Mouse (Mus musculus) midbrain, embryonic 14.5 days (tissue): ENCODE measurements at regions not wholly inside any gene's neighbourhood (a gene's known extent, or its start where the extent isn't known, plus 50 kb on each side); places are given as distances from the start of the nearest gene placed in this dataset.
A peak's percentile ranks its signal among the peaks of the same experiment; 100 is the strongest.

Experiments used
- ATAC-seq: fragments of 200-750 bp; cut with Nextera tagmentation; 2 replicates; pipeline ENCODE4 v1.8.0; 2017; ENCODE audit warnings: moderate number of reproducible peaks, moderate library complexity; ENCODE audit not compliant: low FRiP score, low TSS enrichment
- DNase-seq: peaks from one replicate; pipeline ENCODE4 v3.0.0-alpha.2; 2015
- H3K27ac ChIP-seq: fragments of 300-500 bp; sonication (generic); replicated peaks from 2 replicates; pipeline ENCODE4 v1.5.1; 2014; ENCODE audit warnings: mild to moderate bottlenecking, low read depth, low read length, moderate library complexity
- H3K27me3 ChIP-seq: fragments of 300-500 bp; sonication (generic); 2 replicates; pipeline ENCODE4 v1.6.1; 2014; ENCODE audit warnings: low read length, control low read depth, mixed read lengths; ENCODE audit not compliant: control insufficient read depth, insufficient read depth
- H3K36me3 ChIP-seq: fragments of 300-500 bp; sonication (generic); 2 replicates; pipeline ENCODE4 v1.6.1; 2014; ENCODE audit warnings: low read length, control low read depth; ENCODE audit not compliant: control insufficient read depth, insufficient read depth
- H3K4me1 ChIP-seq: fragments of 300-500 bp; sonication (generic); 2 replicates; pipeline ENCODE4 v1.6.1; 2014; ENCODE audit warnings: mild to moderate bottlenecking, antibody characterized with exemption, low read length, control low read depth; ENCODE audit not compliant: control insufficient read depth, insufficient read depth
- H3K4me2 ChIP-seq: fragments of 300-500 bp; sonication (generic); 2 replicates; pipeline ENCODE4 v1.6.1; 2014; ENCODE audit warnings: mild to moderate bottlenecking, low read length, moderate library complexity
- H3K4me3 ChIP-seq: fragments of 300-500 bp; sonication (generic); replicated peaks from 2 replicates; pipeline ENCODE4 v1.5.1; 2014; ENCODE audit warnings: low read depth, low read length
- H3K9ac ChIP-seq: fragments of 300-500 bp; sonication (generic); replicated peaks from 2 replicates; pipeline ENCODE4 v1.6.1; 2014; ENCODE audit warnings: mild to moderate bottlenecking, low read length, moderate library complexity
- H3K9me3 ChIP-seq: fragments of 300-500 bp; sonication (generic); 2 replicates; pipeline ENCODE4 v1.6.1; 2016; ENCODE audit warnings: low read length, control low read depth, mixed read lengths; ENCODE audit not compliant: control insufficient read depth
- WGBS: fragments of 180-500 bp; shearing (Covaris S2); extraction: QIAGEN DNeasy Blood & Tissue Kit; methylation state at CpG from one replicate; pipeline ENCODE4 v1.1.7; 2014; 5-methylcytosine and 5-hydroxymethylcytosine counted together

- ATAC-seq (no peak), DNase-seq (no peak)
- WGBS, result 46% methylated on average over 8 of the region's 8 CpGs
- H3K9me3 ChIP-seq, result no peaks in the 10 kb centered on the region
- H3K27me3 ChIP-seq, result no peaks in the 10 kb centered on the region
- H3K4me2 ChIP-seq, result no peak overlapping the region
- peaks cover 12% of the 10 kb centered on the region for H3K4me1 ChIP-seq
- no peak overlapping the region for H3K4me3 ChIP-seq
- no peak overlapping the region for H3K27ac ChIP-seq
- H3K36me3 ChIP-seq, result no peaks in the 10 kb centered on the region
- H3K9ac ChIP-seq, result no peak overlapping the region
These were observed 175.9 kb downstream of the Bcl2l11 start for GRCm38 (mm10) chr2:128301709-128302108.

DNA sequence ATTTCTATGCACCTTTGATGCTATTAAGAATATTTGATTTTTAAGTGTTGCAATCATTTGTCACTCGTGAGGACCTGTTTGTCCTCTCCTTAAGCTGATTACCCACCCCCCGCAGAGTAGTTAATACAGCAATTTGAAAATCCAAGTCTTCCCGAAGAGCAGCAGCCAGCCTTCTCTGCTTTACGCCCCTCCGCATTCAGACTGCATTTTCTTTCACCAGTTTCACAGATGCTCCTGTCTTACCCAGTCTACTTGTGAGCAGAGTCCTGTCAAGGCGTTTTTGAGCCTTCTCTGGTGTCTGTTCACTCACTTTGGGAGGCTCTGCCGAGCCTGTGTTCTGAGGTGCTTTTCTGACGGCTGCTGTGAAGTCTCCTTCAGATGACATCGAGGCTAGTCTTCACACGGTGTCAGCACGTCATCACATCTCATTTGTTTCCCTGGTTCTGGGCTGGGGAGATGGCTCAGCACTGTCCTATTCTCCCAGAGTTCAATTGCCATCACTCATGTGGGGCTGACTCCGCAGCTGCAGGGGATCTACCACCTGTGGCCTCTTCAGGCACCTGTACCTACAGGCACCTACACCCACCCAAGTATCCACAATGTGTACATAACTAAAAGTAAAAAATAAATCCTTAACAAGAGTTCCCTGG lies 178.3 kb downstream of the Bcl2l11 start:
- H3K4me2 ChIP-seq, result peak overlapping the region; percentile 33
- DNase-seq (peak; percentile 71), ATAC-seq (no peak)
- WGBS, result 4% methylated on average over 12 of the region's 12 CpGs
- H3K4me3 ChIP-seq, result no peak overlapping the region
- no peaks in the 10 kb centered on the region for H3K27me3 ChIP-seq
- no peak overlapping the region for H3K9ac ChIP-seq
- no peaks in the 10 kb centered on the region for H3K36me3 ChIP-seq
- no peaks in the 10 kb centered on the region for H3K9me3 ChIP-seq
- H3K4me1 ChIP-seq, result peaks cover 12% of the 10 kb centered on the region
- H3K27ac ChIP-seq, result peak overlapping the region; percentile 41

GRCm38 (mm10) chr2:128306693-128307092 lies 180.9 kb downstream of the Bcl2l11 start:
- Histone ChIP-seq H3K27me3 (no peaks in the 10 kb centered on the region), H3K36me3 (no peaks in the 10 kb centered on the region), H3K27ac (no peak overlapping the region), H3K4me2 (no peak overlapping the region), H3K4me3 (no peak overlapping the region), H3K4me1 (peaks cover 12% of the 10 kb centered on the region), H3K9ac (no peak overlapping the region), H3K9me3 (no peaks in the 10 kb centered on the region)
- ATAC-seq (no peak), DNase-seq (no peak)
- WGBS, result 79% methylated on average over 6 of the region's 6 CpGs

DNA sequence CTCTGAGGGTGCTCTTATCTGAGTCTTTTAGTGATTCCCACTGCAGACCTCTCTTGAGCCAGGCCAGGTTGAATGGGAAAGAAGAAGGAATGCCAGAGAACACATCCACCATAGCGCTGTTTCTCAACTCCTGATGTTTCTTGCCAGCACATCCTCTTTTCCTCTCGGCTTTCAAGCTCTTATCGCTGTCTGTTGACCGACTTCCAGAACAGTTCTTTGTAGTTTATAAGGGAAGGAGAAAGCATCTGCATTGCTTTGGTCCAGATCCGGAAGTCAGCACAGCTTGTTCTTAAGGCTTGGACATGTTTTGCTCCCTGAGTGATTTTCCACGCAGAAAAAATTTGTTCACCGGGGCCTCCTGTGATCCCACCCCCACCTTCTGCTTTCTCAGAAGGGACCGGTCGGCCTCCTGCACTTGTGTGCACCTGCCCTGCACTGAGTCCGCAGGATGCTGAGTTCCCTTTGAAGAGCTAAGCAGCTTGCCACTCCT lies 183.7 kb downstream of the Bcl2l11 start:
- H3K9me3 ChIP-seq, result no peaks in the 10 kb centered on the region
- H3K4me2 ChIP-seq, result no peak overlapping the region
- no peak overlapping the region for H3K4me3 ChIP-seq
- 31% methylated on average over 10 of the region's 10 CpGs for WGBS
- DNase-seq (no peak), ATAC-seq (no peak)
- no peaks in the 10 kb centered on the region for H3K36me3 ChIP-seq
- H3K4me1 ChIP-seq, result peaks cover 9% of the 10 kb centered on the region; the same call in 1 of the 2 replicates
- no peak overlapping the region for H3K27ac ChIP-seq
- no peak overlapping the region for H3K9ac ChIP-seq
- no peaks in the 10 kb centered on the region for H3K27me3 ChIP-seq

- DNase-seq, result peak; percentile 20
These were observed 184.2 kb downstream of the Bcl2l11 start for GRCm38 (mm10) chr2:128310081-128310480.

DNA sequence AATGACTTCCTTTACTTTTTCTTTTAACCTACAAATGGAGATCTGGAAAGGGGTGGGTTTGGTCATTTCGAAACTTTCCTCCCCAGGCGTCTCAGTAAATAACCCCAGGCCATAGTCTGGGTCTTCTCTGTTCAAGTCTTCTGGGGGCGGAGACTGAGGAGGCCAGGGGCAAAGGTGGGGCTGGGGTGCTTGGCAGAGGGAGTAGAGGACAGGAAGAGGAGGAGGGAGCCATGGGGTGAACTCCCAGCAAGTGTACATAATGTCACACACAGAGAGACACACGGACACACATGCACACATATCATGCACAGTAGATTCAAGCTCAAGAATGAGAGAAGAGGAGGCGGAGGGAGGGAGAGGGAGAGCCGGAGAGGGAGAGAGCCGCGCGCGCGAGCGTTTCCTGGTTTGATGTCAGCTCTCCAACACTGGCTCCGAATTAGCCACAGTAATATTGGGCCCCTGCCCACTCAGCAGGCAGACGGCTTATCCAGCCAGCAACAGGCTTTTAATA lies 186.3 kb downstream of the Bcl2l11 start:
- 1% methylated on average over 14 of the region's 14 CpGs for WGBS
- no peak overlapping the region for H3K27ac ChIP-seq
- H3K27me3 ChIP-seq, result no peaks in the 10 kb centered on the region
- peak; percentile 43; the same call in 1 of the 2 replicates for ATAC-seq
- peak; percentile 76 for DNase-seq
- H3K36me3 ChIP-seq, result no peaks in the 10 kb centered on the region
- no peaks in the 10 kb centered on the region for H3K9me3 ChIP-seq
- H3K4me2 ChIP-seq, result peak overlapping the region; percentile 45
- no peak overlapping the region for H3K9ac ChIP-seq
- peak overlapping the region; percentile 13; the same call in 1 of the 2 replicates for H3K4me3 ChIP-seq
- H3K4me1 ChIP-seq, result 0 out of 2 replicates have a peak, but pooled peaks cover 4% of the 10 kb centered on the region

More at GRCm38 (mm10) chr2:128310081-128310480, 184.2 kb downstream of the Bcl2l11 start:
- Histone ChIP-seq H3K4me2 (no peak overlapping the region), H3K4me3 (no peak overlapping the region), H3K4me1 (0 out of 2 replicates have a peak, but pooled peaks cover 4% of the 10 kb centered on the region), H3K27ac (no peak overlapping the region), H3K36me3 (no peaks in the 10 kb centered on the region), H3K9ac (no peak overlapping the region), H3K27me3 (no peaks in the 10 kb centered on the region), H3K9me3 (no peaks in the 10 kb centered on the region)
- ATAC-seq, result no peak
- 29% methylated on average over 5 of the region's 5 CpGs for WGBS

- Histone ChIP-seq H3K36me3 (no peaks in the 10 kb centered on the region), H3K27me3 (no peaks in the 10 kb centered on the region), H3K27ac (no peak overlapping the region), H3K4me2 (peak overlapping the region; percentile 45), H3K9ac (no peak overlapping the region), H3K4me1 (0 out of 2 replicates have a peak, but pooled peaks cover 4% of the 10 kb centered on the region), H3K9me3 (no peaks in the 10 kb centered on the region), H3K4me3 (no peak overlapping the region)
- WGBS, result 58% methylated on average over 12 of the region's 12 CpGs
- DNase-seq (no peak), ATAC-seq (no peak)
These were observed 187.1 kb downstream of the Bcl2l11 start for GRCm38 (mm10) chr2:128312659-128313581.

GRCm38 (mm10) chr2:128313582-128313918 lies 187.7 kb downstream of the Bcl2l11 start:
- 0 out of 2 replicates have a peak, but pooled peaks cover 4% of the 10 kb centered on the region for H3K4me1 ChIP-seq
- DNase-seq (no peak), ATAC-seq (no peak)
- no peaks in the 10 kb centered on the region for H3K36me3 ChIP-seq
- no peak overlapping the region for H3K4me2 ChIP-seq
- no peak overlapping the region for H3K4me3 ChIP-seq
- H3K27ac ChIP-seq, result no peak overlapping the region
- H3K9ac ChIP-seq, result no peak overlapping the region
- 59% methylated on average over 2 of the region's 2 CpGs for WGBS
- no peaks in the 10 kb centered on the region for H3K9me3 ChIP-seq
- no peaks in the 10 kb centered on the region for H3K27me3 ChIP-seq
